Mouse (Mus musculus) embryonic facial prominence, embryonic 13.5 days (tissue): ENCODE results near the gene Rab11fip5. TPM values are rescaled to one million over a fixed set of nuclear protein-coding genes. Genes with fewer than 3 reads are reported as not detected.

Source experiments
- ATAC-seq: fragments of 200-750 bp; cut with Nextera tagmentation; 2 replicates; pipeline ENCODE4 v1.8.0; 2017; ENCODE audit warnings: low read depth; ENCODE audit not compliant: insufficient number of reproducible peaks, insufficient read depth, low FRiP score, low TSS enrichment
- H3K27ac ChIP-seq: fragments of 300-500 bp; sonication (generic); 2 replicates; pipeline ENCODE4 v1.5.1; 2015; ENCODE audit warnings: moderate library complexity, mild to moderate bottlenecking, inconsistent platforms
- H3K27me3 ChIP-seq: fragments of 300-500 bp; sonication (generic); 2 replicates; pipeline ENCODE4 v1.6.1; 2015; ENCODE audit warnings: mild to moderate bottlenecking, inconsistent platforms
- H3K36me3 ChIP-seq: fragments of 300-500 bp; sonication (generic); 2 replicates; pipeline ENCODE4 v1.6.1; 2015; ENCODE audit warnings: mild to moderate bottlenecking, inconsistent platforms
- H3K4me1 ChIP-seq: fragments of 300-500 bp; sonication (generic); 2 replicates; pipeline ENCODE4 v1.6.1; 2015; ENCODE audit warnings: inconsistent platforms
- H3K4me2 ChIP-seq: fragments of 300-500 bp; sonication (generic); 2 replicates; pipeline ENCODE4 v1.6.1; 2015; ENCODE audit warnings: moderate library complexity, mild to moderate bottlenecking, inconsistent platforms
- H3K4me3 ChIP-seq: fragments of 300-500 bp; sonication (generic); 2 replicates; pipeline ENCODE4 v1.5.1; 2015; ENCODE audit warnings: mild to moderate bottlenecking, inconsistent platforms
- H3K9ac ChIP-seq: fragments of 300-500 bp; sonication (generic); 2 replicates; pipeline ENCODE4 v1.6.1; 2015; ENCODE audit warnings: mild to moderate bottlenecking, inconsistent platforms
- H3K9me3 ChIP-seq: fragments of 300-500 bp; sonication (generic); 2 replicates; pipeline ENCODE4 v1.6.1; 2016; ENCODE audit warnings: inconsistent platforms
- WGBS: fragments of 180-500 bp; shearing (Covaris S2); methylation state at CpG from one replicate; pipeline ENCODE4 v1.1.7; 2015; ENCODE audit warnings: mixed read lengths; 5-methylcytosine and 5-hydroxymethylcytosine counted together
- polyA plus RNA-seq: library from polyadenylated mRNA; unstranded; fragments of >200 nt; fragmentation: Nextera tagmentation; extraction: Ambion mirVana; gene quantifications from 2 replicates; pipeline ENCODE4 v1.2.1, GENCODE M21; 2015

The Rab11fip5 gene
- polyA plus RNA-seq, 1 experiment from 2014 or later = 13.6 TPM

DNA sequence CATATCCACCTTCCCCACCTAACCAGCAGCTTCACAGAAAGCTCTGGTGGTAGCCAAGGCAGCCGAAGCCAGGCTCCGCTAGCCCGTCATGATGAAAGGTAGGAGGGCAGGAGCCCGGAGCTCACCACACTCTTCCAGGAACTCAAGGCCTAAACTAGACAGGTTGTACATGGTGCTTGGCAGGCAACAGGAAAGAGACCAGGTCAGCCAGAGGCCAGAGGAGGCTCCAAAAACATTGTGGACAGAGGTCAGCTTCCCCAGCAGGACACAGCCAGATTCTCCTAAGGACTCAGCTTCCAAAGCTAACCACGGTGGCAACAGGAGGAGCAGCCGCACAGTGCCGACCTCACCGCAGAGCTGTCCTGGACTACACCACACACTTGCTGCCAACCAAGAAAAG lies 31.4 kb downstream of the Rab11fip5 start:
- Histone ChIP-seq H3K4me2 (no peak overlapping the region), H3K36me3 (peaks cover 40% of the 10 kb centered on the region), H3K27me3 (no peaks in the 10 kb centered on the region), H3K4me1 (no peaks in the 10 kb centered on the region), H3K27ac (no peak overlapping the region), H3K4me3 (no peak overlapping the region), H3K9me3 (no peaks in the 10 kb centered on the region), H3K9ac (no peak overlapping the region)
- WGBS = 85% methylated on average over 8 of the region's 8 CpGs
- no peak for ATAC-seq

DNA sequence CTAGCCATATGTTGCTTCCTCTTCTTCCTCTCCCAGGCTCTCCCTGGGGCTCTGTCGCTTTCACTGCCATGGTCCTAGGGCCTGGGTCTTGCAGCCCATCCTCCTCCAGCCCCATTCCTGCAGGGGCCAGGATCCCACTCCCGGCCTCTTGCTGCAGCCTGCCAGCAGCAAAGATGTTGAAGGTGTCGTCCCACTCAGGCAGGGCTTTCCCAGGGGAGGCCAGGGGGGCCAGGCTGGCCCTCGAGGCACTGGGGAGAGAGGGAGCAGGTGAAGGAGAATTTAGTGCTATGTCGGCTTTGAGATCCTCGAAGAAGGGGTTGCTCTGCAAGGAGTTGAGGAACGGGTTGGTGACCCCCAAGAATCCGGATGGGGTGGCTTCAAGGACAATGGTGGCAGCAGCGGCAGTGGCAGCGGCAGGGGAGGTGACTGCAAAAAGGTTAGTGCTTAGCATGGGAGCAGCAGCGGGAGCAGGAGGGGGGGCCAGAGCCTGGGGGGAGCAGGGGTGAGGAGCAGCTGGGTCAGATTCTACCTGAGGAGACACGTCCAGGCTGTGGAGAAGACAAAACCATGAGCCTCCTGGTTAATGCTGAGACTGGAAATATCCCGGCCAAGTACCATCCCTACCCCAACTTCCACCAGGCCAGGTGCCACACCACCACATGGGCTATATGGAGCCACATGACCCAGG lies 32.5 kb downstream of the Rab11fip5 start:
- Histone ChIP-seq H3K9me3 (no peaks in the 10 kb centered on the region), H3K4me3 (no peak overlapping the region), H3K36me3 (peaks cover 36% of the 10 kb centered on the region), H3K4me2 (no peak overlapping the region), H3K4me1 (no peaks in the 10 kb centered on the region), H3K27ac (no peak overlapping the region), H3K9ac (no peak overlapping the region), H3K27me3 (no peaks in the 10 kb centered on the region)
- 68% methylated on average over 13 of the region's 13 CpGs for WGBS
- no peak for ATAC-seq

DNA sequence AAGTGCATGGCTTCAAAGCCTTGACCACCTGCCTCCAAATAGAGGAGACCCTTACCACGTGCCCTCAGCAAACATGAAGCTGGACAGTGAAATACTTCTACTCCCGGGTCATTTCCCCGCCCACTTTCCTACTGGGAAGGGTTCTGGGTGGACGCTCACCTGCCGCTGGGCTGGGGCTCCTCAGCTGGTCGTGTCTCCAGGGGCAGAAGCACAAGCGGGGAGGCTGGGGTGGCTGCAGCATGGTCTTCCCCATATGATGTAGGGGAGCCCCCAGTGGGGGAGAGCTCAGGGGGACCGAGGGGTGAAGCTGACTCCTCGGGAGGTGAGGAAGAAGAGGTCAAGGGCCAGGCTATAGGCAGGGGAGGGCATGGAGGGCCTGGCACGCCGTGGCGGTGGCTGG lies 34.2 kb downstream of the Rab11fip5 start:
- Histone ChIP-seq H3K4me1 (no peaks in the 10 kb centered on the region), H3K9me3 (no peaks in the 10 kb centered on the region), H3K36me3 (peaks cover 40% of the 10 kb centered on the region), H3K27ac (no peak overlapping the region), H3K4me3 (no peak overlapping the region), H3K27me3 (no peaks in the 10 kb centered on the region), H3K4me2 (no peak overlapping the region), H3K9ac (no peak overlapping the region)
- ATAC-seq = no peak
- WGBS = 71% methylated on average over 12 of the region's 12 CpGs

DNA sequence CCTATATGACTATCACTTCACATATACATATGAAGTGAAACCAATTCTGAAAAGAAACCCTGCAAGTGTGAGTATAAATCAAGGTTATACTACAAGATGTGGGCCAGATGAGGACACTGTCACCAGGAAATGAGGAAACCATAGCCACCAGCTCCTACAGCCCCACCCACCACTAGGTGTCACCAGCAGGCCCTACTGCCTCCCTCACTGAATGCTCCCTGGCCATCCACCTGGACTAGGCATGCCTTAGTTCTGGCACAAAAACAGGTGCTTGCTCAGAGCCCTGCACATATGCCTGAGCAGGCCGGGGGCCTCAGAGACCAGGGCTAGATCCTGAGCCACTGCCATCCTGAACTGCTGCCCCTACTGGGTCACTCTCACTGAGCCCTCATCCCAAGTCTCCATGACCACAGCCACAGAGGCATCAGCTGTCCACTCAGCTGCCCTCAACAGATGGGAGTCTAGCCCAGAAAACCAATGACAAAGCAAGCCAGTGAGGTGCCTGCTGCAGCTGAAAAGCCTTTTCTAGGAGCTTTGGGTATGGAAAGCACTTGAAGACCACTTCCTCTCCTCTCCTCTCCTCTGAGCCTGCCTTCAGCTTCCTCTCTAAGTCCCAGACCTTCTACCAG lies 35.0 kb downstream of the Rab11fip5 start:
- Histone ChIP-seq H3K4me3 (no peak overlapping the region), H3K4me2 (no peak overlapping the region), H3K36me3 (peaks cover 39% of the 10 kb centered on the region), H3K9ac (no peak overlapping the region), H3K27me3 (no peaks in the 10 kb centered on the region), H3K27ac (no peak overlapping the region), H3K9me3 (no peaks in the 10 kb centered on the region), H3K4me1 (no peaks in the 10 kb centered on the region)
- WGBS = 81% methylated on average over 1 of the region's 1 CpGs
- no peak for ATAC-seq

DNA sequence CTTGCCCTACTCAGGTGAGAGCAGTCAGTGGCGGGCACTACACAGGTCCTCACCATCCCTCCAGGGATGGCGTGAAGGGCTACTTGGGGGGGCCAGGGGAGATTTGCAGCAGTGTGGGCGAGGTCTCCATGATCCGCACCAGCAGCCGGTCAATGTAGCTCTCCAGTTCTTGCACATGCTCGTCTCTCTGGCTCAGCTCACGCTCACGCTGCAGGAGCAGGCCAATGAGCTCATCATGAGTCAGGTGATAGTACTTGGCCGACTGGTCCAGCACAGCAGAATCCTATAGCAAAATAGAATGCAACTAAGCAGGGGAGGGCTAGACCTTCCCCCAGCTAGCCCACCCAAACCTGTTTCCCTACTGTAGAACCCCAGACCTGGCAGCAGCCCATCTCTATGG lies 37.5 kb downstream of the Rab11fip5 start:
- Histone ChIP-seq H3K27me3 (peaks cover 4% of the 10 kb centered on the region), H3K9ac (no peak overlapping the region), H3K36me3 (peaks cover 30% of the 10 kb centered on the region), H3K4me1 (peaks cover 6% of the 10 kb centered on the region), H3K4me2 (no peak overlapping the region), H3K9me3 (no peaks in the 10 kb centered on the region), H3K4me3 (no peak overlapping the region), H3K27ac (no peak overlapping the region)
- ATAC-seq = no peak
- WGBS = 83% methylated on average over 9 of the region's 9 CpGs

DNA sequence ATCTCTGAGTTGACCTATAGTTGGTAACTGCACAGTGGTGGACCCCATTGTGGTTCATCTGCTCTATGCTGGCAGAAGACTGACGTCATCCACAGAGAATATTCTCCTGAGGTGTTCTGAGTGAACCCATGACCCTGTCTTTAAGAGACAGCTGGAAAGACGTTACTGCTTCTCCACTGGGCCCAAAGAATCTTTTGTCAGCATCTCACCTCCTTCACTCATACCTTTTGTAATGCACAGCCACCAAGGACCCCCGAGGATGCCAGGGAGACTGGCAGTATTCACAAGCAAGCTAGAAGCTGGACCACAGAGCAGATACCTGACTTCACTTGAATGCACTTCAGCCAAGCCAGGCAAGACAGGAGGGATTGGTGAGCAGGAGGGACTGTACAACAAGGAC lies 39.1 kb downstream of the Rab11fip5 start:
- peaks cover 15% of the 10 kb centered on the region for H3K36me3 ChIP-seq
- H3K27me3 ChIP-seq = peaks cover 15% of the 10 kb centered on the region
- H3K9ac ChIP-seq = no peak overlapping the region
- no peak overlapping the region for H3K4me3 ChIP-seq
- peaks cover 11% of the 10 kb centered on the region for H3K4me1 ChIP-seq
- ATAC-seq = no peak
- no peaks in the 10 kb centered on the region for H3K9me3 ChIP-seq
- H3K27ac ChIP-seq = no peak overlapping the region
- 57% methylated on average over 3 of the region's 3 CpGs for WGBS
- no peak overlapping the region for H3K4me2 ChIP-seq

DNA sequence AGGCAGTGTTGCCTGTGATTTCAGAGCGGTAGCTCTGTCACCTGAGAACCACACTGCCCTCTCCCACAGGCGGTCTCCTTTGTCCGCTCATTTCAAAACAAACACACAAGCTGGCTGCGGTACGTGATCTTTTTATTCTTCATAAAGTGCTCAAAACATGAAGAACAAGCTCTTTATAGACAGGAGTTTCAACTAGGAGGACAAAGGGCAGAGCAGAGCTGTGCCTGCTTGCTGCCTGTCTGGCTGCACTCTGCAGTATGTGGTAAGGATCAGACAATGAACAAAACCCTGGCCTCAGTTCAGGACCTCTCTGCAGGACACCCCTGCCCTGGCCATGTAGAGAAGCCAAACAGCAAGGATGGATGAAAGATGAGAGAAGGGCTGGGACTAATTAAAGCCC lies 39.6 kb downstream of the Rab11fip5 start:
- Histone ChIP-seq H3K9me3 (no peaks in the 10 kb centered on the region), H3K36me3 (peaks cover 12% of the 10 kb centered on the region), H3K9ac (no peak overlapping the region), H3K4me3 (no peak overlapping the region), H3K4me2 (no peak overlapping the region), H3K27ac (no peak overlapping the region), H3K27me3 (peaks cover 18% of the 10 kb centered on the region), H3K4me1 (peaks cover 11% of the 10 kb centered on the region)
- 51% methylated on average over 5 of the region's 5 CpGs for WGBS
- no peak for ATAC-seq

DNA sequence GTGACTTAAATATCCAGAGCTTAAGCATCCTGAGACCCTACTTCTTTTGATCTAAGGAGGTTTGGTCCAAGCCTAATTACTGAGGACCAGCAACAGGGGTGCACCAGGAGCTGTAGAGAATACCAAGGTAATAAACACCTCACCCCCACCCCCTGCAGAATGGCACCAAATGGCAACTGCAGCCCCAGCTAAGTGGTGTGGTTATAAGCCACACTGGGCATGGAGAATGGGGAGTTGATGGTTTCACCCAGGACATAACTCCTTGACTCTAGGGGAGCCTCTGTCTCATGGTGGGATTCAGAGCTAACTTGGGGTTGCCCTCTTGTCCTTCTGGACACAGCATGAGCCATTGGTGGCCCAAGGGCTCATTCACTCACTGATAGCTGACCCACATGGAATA lies 40.2 kb downstream of the Rab11fip5 start:
- ATAC-seq = no peak
- peaks cover 11% of the 10 kb centered on the region for H3K4me1 ChIP-seq

DNA sequence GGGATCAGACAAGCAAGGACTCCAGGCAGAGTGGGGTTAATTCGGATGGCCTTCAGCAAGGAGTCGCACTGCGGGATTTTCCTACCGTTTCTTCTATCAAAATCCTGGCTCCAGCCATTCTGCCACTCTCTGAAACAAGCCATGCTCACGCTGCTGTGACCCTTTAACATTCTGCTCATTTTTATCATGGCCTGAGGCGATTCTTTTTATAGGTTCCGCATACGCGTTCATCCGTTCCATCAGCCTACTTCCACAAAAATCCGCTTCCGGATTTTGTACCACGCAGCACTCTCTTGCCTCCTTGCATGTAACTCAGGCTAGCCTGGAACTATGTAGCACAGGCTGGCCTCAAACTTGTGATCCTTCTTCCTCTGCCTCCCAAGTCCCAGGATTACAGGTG lies 40.7 kb downstream of the Rab11fip5 start:
- no peak for ATAC-seq
- H3K27ac ChIP-seq = peak overlapping the region; percentile 57; the same call in 1 of the 2 replicates
- H3K27me3 ChIP-seq = peaks cover 18% of the 10 kb centered on the region
- H3K4me2 ChIP-seq = peak overlapping the region; percentile 98
- 2% methylated on average over 13 of the region's 13 CpGs for WGBS
- H3K4me3 ChIP-seq = peak overlapping the region; percentile 70
- H3K9ac ChIP-seq = peak overlapping the region; percentile 80
- no peaks in the 10 kb centered on the region for H3K9me3 ChIP-seq
- peaks cover 12% of the 10 kb centered on the region for H3K36me3 ChIP-seq
- peaks cover 11% of the 10 kb centered on the region for H3K4me1 ChIP-seq

More for the DNA sequence above, 40.2 kb downstream of the Rab11fip5 start:
- Histone ChIP-seq H3K9ac (no peak overlapping the region), H3K27ac (no peak overlapping the region), H3K9me3 (no peaks in the 10 kb centered on the region), H3K27me3 (peaks cover 18% of the 10 kb centered on the region), H3K4me3 (peak overlapping the region; percentile 70; the same call in 1 of the 2 replicates), H3K4me2 (no peak overlapping the region), H3K36me3 (peaks cover 12% of the 10 kb centered on the region)

DNA sequence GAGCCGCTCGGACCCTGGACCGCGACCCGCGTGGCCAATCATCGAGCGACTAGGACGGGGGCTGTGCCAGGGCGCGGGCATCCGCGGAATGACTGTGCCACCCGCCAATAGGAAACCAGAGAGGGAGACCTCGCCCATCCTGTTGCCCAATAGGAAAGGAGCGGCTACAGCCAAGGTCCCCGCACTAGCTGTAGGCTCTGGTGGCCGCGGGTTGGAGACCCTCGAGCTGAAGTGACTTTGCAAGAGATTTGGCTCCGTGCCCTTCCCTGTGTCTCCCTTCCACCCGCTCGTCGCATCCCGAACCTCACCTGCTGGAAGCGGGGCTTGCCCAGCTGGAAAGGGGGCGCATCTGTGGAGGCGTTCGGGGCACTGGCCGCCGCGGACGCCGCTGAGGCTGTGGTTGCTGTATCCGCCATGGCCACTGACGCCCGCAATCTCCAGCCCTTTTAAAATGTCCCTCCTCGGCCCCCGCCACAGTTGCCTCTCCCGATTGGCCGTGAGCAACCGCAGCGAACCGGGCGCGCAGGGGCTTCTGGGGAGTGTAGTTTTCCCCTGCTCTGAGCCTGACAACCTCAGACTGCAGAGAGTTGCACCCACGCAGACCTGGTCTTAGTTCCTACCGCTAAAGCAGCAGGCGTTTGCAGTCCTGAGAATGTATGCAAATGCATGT lies 41.3 kb downstream of the Rab11fip5 start, which contains the start of gene Sfxn5:
TSS of gene Sfxn5 (minus strand) at position 423 of the 670 bp plus-strand sequence.
- peaks cover 11% of the 10 kb centered on the region for H3K4me1 ChIP-seq
- H3K9ac ChIP-seq = peak within 1 kb of the TSS; percentile 80
- WGBS = under 1% methylated on average over 49 of the region's 49 CpGs
- peak; percentile 95 for ATAC-seq
- peaks cover 12% of the 10 kb centered on the region for H3K36me3 ChIP-seq
- peak within 1 kb of the TSS; percentile 88 for H3K27ac ChIP-seq
- peaks cover 18% of the 10 kb centered on the region for H3K27me3 ChIP-seq
- peak within 1 kb of the TSS; percentile 98 for H3K4me2 ChIP-seq
- H3K4me3 ChIP-seq = peak within 1 kb of the TSS; percentile 70
- H3K9me3 ChIP-seq = no peaks in the 10 kb centered on the region

DNA sequence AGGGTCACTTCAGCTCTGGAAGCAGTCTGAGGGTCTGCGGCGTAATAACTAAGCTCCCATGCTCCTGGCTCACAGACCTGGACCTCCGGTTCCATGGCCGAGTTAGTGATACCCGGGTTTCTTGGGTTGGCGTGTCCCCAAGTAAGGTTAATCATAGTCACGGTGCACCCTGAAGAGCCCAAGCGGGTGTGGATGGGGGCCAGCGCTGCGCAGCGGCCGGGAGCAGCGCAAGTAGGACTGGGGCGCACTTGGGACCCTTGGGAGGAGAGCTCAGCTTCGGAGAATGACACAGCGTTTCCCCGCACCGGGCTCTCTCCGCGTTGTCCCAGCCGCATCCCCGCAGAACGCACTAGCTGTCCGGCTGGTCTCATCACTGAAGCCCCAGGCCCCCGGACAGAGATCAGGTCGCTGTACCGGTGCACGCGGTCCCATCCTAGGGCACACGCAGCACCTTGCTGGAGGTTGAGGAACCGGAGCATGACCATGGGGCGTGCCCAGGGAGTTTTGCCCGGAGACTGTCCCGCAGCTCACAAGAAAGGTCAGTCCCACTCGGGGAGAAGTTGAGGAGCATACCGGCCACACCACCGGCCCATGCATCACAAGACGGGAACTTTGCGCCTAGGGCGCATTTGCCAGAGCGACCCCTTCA lies 42.0 kb downstream of the Rab11fip5 start:
- peak overlapping the region; percentile 98 for H3K4me2 ChIP-seq
- H3K9me3 ChIP-seq = no peaks in the 10 kb centered on the region
- peaks cover 12% of the 10 kb centered on the region for H3K36me3 ChIP-seq
- peak overlapping the region; percentile 80 for H3K9ac ChIP-seq
- ATAC-seq = peak; percentile 34
- peaks cover 18% of the 10 kb centered on the region for H3K27me3 ChIP-seq
- no peak overlapping the region for H3K27ac ChIP-seq
- peaks cover 11% of the 10 kb centered on the region for H3K4me1 ChIP-seq
- under 1% methylated on average over 41 of the region's 41 CpGs for WGBS
- H3K4me3 ChIP-seq = peak overlapping the region; percentile 70
